Mouse (Mus musculus) spleen, postnatal 4 days (tissue): ENCODE results near the gene Pde4d.

Source experiments
- DNase-seq, 2 experiments: peaks; one replicate each; pipeline ENCODE4 v3.0.0; 2022; ENCODE audit warnings: low spot score in 2 of 2

Pde4d gene

GRCm38 (mm10) chr13:108824638-108825310, 375.0 kb downstream of the Pde4d start:
- no peak for DNase-seq

DNA sequence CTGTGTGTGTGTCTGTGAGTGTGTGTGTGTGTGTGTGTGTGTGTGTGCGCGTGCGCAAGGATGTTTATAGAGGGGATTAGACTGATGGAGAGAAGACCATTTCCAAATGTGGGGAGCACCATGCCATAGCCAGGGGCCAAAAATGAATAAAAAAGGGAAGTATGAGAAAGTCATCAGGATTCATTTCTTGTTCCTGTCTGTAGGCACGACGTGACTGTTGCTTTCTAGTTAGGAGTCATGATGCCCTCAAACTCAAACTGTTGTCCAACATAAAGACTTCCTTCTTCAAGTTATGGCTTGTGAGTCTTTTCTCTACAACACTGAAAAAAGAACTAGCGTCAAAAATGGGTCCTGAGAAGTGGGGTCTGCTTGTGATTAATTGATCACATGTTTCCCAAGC, 375.8 kb downstream of the Pde4d start:
- no peak for DNase-seq

GRCm38 (mm10) chr13:108834197-108834596, 384.4 kb downstream of the Pde4d start:
- no peak for DNase-seq

- DNase-seq = no peak
Observed at GRCm38 (mm10) chr13:108836314-108836713, 386.6 kb downstream of the Pde4d start.

- DNase-seq = no peak
Observed at GRCm38 (mm10) chr13:108839142-108839541, 389.4 kb downstream of the Pde4d start.

DNA sequence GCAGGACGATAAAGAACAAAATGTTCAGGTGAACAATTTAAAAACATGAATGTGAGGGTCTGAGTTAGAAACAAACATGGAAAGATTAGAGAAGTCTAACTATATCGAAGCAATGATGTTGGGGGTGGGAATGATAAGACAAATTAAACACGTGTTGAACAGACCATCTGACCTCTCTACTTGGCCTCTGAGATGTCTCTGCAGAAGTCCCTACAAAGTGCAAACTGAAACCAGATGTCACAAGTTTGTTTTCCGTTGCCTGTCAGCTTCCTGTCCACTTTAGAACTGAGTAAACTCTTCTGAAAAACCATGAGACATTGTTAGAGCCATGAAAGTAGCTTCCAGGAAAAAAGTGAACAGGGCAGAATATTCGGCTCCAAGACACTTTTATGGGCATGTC, 404.3 kb downstream of the Pde4d start:
- no peak for DNase-seq

- DNase-seq = no peak
Observed at GRCm38 (mm10) chr13:108856776-108857435, 407.2 kb downstream of the Pde4d start.

DNA sequence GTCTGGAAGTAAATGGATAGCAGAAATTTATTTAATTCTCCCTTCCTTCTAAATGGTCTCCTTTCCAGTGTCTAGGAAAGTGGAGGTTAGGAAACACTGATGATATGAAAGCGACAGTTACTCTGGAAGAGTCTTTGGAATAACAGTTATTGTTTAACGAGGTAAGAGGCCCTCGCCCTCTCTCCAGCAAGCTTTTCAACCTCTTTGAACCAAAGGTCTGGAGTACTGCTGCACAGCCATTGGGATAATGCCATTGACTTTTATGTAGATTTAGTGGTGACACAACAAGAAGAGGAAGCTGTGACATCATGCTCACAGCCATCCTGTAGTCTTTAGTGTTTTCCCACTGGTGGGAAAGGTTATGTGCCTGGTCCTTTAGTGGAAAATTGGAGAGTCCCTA, 409.6 kb downstream of the Pde4d start:
- DNase-seq = no peak

- DNase-seq = no peak
Observed at GRCm38 (mm10) chr13:108860737-108861136, 411.0 kb downstream of the Pde4d start.

GRCm38 (mm10) chr13:108861707-108862106, 412.0 kb downstream of the Pde4d start:
- no peak for DNase-seq

DNA sequence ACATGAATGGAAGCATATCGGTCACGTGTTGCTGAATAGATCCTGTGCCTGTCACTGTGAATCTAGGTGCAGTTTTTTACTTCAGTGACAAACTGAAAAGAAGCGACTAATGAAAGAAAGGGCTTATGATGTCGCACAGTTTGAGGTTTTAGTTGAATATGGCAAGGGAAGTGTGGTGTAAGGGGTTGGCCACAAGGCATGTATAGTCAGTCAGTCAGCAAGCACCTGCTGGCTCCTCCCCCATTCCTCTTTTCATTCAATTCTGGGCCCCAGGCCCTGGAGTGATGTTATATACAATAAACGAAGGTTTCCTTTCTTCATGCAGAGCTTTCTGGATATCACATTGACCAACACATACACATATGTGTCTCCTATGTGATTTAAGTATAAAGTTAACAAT, 412.4 kb downstream of the Pde4d start:
- DNase-seq = no peak

DNA sequence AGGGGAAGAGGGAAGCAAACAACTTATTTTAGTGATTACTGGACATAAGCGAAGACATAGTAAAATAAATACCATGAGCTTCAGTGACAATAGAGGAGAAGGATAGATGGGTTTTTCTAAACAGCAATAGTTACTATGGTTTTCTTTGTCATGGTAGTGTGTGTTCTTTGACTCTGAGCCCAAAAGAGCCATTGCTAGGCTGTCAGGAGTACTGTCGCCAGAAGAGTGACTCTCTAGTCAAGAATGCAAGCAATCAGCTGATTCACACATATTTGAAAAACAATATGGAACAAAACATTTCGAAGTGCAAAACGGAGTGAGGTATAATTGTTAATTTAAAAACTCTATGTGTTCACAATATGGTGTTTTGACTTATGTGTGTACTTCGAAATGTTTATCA, 450.4 kb downstream of the Pde4d start:
- DNase-seq = no peak

DNA sequence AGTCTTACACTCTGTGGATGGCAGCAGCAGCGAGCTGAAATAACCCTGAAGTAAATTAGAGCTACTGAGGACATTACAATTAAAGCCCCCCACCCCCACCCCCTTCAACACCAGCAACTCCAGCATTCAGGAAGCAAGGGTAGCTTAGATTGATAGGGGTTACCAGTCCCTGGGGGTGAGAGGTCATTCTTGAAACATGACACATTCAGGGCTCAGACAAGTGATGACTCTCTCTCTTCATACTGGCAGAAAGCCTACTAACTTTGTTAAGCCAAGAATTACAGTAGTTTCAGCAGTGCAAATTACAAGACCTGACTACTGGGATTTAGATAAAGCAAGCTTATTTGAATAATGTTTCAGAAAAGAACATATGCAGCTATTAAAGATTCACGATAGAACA, 455.4 kb downstream of the Pde4d start:
- no peak for DNase-seq

DNA sequence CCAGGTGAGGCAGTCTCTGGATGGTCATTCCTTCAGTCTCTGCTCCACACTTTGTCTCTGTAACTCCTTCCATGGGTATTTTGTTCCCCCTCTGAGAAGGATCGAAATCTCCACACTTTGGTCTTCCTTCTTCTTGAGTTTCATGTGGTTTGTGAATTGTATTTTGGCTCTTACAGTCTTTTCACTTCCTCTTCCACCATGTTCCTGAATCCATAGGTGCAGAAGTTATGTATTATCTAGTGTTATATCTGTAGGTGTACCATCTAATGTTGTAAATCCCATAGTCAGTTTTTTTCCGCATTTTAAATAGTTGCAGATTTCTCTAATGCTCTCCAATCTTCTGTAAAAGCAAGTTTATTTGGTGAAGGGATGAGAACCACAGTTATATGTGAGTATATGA, 459.4 kb downstream of the Pde4d start:
- DNase-seq = no peak

DNA sequence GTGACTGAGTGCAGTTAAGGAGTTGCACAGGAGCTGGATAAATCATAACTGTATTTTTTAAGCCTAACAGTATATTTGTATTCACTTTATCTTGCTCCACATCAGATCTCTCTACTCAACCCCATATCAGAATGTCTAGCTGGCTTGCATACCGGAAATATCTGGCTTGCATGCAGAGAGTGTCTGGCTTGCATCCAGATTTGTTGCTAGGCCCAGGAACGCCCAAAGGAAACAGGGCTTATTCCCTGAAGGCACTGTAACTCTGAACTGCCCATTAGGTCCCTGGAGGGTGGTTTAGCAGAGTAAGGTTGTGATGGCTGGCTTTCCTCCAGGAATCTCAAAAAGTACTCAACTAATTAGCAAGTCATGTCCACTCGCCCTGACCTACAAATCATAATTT, 464.9 kb downstream of the Pde4d start:
- no peak for DNase-seq

DNA sequence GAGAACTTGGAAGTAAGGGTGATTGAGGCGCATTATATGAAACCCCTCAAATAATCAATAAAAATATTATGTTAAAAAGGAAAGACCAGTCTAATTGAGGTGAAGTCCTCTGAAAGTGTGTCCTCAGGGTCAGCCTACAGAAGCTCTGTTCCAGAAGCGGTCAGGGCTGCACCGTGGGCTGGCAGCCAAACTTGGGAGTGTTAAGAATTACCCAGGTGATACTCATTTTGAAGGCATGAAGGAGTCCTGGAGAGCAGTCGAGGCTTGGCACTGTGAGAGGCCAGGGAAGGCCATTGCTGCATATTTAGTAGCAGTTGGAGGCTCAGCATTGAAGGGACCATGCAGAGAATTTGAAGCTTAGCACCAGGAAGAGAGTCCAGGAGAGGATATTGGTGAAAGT, 471.4 kb downstream of the Pde4d start:
- no peak for DNase-seq

GRCm38 (mm10) chr13:108934854-108935253, 485.1 kb downstream of the Pde4d start:
- DNase-seq = no peak

DNA sequence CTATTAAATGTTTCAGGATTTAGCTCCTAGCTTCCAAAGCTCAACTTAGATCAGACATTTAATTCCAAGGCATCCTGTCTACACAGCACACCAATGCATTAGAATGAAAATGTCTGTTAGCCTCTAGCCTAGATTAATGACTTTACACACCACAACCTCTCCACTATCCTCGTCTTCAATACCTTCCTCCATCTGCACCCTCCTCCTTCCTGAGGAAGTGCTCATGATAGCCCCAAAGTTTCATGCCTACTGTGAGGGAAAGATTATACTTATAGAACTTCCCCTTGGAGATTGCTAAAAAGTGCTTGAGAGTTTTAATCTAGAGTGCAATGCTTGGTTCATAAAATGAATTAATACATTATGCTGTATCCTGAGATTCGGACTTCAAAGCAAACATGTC, 487.5 kb downstream of the Pde4d start:
- DNase-seq = no peak

DNA sequence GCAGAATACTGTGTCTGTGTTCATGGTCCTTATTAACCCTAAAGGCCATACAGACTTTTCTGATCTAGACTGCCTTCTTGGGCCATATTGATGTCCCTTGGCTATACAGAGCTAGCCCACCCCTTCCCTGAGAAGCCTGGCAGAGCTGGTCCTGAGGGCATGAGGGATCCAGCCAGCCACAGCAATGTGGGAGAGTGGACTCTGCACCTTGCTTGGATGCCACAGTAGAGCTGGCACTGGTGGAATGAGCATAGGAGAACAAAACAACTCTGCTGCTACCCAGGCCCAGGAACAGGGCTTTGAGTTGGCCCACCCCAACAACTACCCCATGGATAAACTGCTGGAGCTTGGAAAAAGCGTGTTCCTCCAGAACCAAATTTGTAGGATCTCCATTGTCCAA, 503.2 kb downstream of the Pde4d start:
- DNase-seq = no peak

GRCm38 (mm10) chr13:108956059-108956458, 506.3 kb downstream of the Pde4d start:
- DNase-seq = no peak

DNA sequence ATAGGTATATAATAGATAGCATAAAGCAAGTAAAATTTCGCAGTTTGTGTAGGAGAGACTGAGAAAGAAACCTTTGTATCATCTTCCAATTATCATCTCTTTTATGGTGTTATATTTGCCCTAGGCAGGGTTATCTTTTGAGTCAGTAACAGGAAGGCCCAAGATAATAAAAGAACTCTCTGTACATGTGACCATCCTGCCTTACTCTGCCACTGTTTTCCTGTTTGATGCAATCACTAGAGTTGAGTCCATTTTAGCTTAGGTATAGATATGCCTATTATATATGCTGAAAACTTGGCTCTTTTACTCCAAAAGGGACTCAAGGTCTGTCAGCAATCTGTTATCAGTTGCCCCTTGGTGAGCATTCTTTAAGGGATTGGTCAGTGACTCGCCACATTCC, 514.3 kb downstream of the Pde4d start:
- DNase-seq = no peak

GRCm38 (mm10) chr13:108981144-108981543, 531.4 kb downstream of the Pde4d start:
- no peak for DNase-seq

- DNase-seq = no peak
Observed at GRCm38 (mm10) chr13:108998739-108999138, 549.0 kb downstream of the Pde4d start.

DNA sequence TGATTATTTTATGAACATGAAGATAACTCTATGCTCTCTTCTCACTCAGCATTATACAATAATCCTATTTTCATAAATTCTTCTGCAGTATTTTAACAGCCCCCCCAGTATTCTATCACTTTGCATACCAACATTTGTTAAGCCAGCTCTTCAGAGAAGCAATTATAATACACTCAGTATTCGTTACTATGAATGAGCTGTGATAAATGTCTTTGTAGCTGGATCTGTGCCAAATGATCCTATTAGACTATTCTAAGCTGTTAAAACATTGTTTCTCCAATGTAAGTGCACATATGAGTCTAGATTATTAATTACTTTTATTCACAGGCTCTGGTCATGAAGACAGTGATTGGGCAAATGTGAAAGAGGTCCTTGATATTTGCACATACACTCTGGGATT, 575.0 kb downstream of the Pde4d start:
- DNase-seq = no peak
